Mouse (Mus musculus): Measurements from ENCODE around the gene Ndc80.
"Not testable (repeated sequence)": the region's sequence is repeated elsewhere in the genome, so short reads cannot be mapped to it uniquely, and the experiment has no call there.

Ndc80 gene

DNA sequence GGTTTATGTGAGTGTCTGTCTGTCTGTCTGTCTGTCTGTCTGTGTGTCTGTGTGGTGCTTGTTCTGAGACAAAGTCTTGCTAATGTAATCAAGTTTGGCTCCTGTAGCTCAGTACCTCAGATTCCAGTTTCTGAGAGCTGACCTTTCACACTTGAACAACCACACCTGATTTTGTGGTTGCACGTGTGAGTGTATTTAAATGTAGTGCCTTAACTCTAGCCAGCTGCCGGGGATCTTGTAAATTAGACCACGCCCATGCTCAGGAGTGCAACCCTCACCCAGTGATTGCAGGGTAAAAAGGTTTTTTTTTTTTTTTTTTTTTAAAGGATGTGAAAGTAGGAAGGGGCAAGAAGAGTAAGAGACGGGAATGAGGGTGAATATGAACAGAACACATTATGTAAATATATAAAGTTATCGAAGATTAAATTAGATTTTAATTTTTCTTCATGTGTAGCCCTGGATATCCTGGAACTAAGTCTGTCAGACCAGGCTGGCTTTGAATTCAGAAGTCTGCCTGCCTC lies 47.2 kb downstream of the Ndc80 start:
- in situ Hi-C loops (cut with MboI, MseI), result loop anchor here (10.0 kb wide), 1 partner anchor 135 kb away; the partner anchor contains the start of gene Wdr43

DNA sequence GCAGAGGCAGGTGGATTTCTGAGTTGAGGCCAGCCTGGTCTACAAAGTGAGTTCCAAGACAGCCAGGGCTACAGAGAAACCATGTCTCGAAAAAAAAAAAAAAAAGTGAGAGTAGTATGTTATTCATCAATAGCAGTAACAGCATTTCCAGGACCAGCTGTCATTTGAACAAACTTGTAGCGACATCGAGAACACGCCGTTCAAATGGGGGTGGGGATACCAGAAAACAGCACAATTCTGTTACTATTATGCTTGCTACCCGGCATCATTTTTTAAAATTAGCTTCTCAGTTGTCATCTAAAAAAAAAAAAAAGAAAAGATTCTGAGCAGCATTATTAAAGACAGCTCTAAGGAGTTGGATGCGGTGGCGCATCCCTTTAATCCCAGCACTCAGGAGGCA lies 49.2 kb downstream of the Ndc80 start:
- in situ Hi-C loops (cut with MboI, MseI), result loop anchor here (10.0 kb wide), 1 partner anchor 137 kb away; the partner anchor contains the start of gene Wdr43

DNA sequence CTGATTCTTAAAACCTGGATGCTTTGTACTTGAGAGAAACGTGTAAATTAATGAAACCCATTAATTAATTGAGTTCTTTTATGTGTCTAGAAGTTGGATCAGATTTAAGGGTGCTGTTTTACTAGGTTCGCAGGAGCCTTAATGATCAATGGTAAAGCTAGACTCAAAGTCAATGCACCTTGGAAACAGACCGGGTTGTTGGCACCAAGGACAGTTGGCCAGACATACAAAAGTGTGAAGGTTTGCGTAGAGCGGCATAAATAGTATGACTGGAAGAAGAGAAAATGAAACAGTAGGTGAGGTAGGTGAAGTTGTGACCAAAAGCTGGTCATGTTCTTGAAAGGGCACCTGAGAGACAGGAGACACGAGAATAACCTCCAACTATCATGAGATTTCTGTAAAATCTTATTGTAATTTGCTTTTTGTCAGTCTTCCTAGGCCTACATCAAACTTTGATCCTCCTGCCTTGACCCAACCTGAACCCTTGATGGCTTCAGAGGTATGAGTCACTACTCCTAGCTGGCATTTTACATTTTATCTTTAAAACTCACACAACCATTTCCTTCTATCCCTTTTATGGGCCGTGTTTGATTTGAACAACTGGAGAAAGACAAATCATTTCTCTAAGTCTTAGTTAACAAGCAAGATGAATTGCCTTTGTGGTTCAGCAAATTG lies 50.2 kb downstream of the Ndc80 start:
- in situ Hi-C loops (cut with MboI, MseI), result loop anchor here (10.0 kb wide), 1 partner anchor 138 kb away; the partner anchor contains the start of gene Wdr43

DNA sequence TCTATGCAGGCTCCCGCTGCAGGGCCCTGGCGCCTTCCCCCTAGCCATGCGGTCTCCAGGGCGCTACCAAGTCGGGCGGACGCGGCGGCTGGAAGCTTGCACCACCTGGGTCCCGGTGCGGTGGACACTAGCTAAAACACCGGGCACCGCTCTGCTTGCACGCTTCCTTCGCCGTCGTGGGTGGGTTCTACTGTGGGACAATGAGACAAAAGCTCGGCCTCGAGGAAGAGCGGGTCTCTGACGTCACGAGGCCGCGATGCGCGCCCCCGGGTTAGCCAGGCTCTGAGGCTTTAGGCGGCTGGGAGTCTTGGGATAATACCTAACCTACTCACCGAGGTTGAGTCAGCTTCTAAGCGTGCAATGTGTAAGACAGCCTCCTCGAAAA lies 51.0 kb downstream of the Ndc80 start:
- in situ Hi-C loops (cut with MboI, MseI), result loop anchor here (10.0 kb wide), 1 partner anchor 139 kb away; the partner anchor contains the start of gene Wdr43

DNA sequence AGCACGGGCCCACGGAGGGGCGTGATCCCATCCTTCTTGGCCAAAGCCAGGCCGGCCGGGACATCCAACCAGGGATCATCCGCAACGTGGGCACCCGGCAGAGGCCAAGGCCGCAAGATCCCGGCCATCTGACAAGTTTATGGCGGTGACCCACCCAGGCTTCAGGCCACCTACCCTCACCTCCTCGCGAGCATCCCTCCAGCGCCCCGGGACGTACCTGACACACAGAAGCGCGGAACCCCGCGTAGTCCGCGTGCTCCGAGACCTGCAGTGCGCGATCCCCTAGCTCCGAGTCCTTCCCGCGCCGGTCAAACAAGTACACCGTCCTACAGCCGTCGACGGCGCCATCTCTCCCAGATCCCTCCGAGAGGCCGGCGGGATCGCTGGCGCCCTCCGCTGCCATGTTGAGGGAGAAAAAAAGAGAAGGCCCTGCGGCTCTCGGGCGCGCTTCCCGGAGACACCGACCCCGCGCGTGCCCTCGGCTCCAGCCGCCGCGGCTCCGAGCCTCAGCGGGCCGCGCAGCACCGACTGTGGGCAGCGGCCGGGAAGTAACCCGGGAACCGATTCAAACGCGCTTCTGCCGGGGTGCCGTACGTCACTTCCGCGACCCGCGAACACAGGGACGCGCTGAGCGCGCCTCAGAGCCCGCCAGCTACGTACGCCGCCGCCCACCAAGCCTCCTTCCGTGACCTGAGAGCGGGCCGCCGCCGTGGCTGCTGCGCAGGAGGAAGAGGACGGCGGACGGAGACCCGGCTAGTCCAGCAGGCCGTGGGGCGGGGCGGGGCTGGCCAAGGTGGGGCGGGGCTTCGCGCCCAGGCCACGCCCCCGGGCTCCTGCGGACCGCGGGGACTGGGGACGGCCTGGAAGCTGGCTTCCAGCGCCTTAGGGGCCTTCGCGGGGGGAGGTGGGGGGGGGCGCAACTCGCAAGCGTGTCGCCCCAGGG lies 51.6 kb downstream of the Ndc80 start, which contains the start of gene Smchd1:
TSS of gene Smchd1 (minus strand) at position 582 of the 943 bp plus-strand sequence.
- in situ Hi-C loops (cut with MboI, MseI), result loop anchor here (10.0 kb wide), 1 partner anchor 140 kb away; the partner anchor contains the start of gene Wdr43

DNA sequence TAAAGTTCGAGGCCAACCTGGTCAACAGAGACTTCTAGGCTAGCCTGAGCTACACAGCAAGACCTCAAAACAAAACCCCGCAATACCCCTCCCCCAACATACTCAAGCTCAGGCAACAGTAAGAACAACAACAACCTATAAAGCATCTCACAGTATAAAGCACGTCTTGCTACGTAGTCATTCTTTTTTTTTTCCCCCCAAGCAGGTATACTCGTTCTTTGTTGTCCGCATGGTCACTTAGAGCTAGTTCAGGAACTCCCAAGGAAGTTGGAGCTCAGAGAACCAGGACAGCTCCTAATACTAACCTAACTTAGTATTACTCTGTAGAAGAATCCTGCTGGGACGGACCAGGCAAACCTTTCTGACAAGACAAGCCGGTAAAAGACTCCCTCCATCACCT lies 52.5 kb downstream of the Ndc80 start:
- in situ Hi-C loops (cut with MboI, MseI), result loop anchor here (10.0 kb wide), 1 partner anchor 141 kb away; the partner anchor contains the start of gene Wdr43

DNA sequence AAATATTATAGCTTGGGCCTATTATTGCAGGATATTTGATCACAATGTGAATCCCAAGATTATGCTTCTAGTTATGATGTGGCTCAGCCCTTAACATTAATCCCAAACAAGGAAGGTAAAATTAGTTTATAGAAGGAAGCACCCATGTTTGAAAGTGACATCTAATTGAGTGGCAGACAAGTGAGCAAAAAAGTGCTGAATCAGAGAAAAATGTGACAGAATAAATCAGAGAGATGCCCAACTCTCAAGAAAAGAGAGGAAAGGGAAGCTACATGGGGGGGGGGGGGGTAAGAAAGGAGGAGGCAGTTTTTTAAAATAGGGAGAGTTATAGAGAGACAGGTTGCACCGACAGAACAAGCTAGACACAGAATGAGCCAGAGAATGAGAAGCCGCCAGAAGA lies 55.4 kb downstream of the Ndc80 start:
- in situ Hi-C loops (cut with MboI, MseI), result loop anchor here (10.0 kb wide), 1 partner anchor 144 kb away; the partner anchor contains the start of gene Wdr43

DNA sequence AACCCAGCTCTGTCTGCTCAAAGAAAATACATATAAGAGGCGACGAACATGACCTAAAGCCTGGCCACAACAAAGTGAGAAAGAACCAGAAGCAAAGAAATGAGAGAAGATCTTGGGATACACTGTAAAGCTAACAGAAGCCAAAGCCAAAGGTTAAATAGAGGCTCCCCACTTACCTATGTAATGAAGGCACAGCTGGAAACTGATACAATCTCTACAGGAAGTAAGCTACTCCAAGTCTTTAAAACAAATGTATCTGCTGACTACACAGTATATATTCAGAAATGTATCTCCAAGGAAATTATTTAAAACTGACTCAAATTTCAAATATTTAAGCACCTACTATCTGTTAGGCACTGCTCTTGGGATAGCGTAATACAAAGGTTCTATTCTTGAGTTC lies 66.3 kb downstream of the Ndc80 start:
- in situ Hi-C loops (cut with MboI, MseI), result no loop called here

DNA sequence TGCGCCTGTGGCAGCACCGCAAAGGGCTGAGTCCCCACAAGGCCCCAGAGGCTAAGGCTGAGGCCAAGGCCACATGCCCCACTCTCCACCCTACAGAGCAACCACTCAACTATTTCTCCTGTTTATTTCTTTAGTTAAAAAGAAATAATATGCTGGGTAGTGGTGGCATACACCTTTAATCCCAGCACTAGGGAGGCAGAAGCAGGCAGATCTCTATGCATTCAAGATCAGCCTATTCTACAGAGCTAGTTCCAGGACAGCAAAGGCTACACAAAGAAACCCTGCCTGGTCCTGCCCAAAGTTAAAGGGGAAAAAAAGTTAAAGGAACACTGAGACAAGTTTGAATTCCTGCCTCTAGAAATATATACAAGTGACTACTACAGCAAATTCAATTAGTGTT lies 66.8 kb downstream of the Ndc80 start, which contains the start of gene Gm4707:
TSS of gene Gm4707 (minus strand) at position 101 of the 400 bp plus-strand sequence.
- in situ Hi-C loops (cut with MboI, MseI), result no loop called here

DNA sequence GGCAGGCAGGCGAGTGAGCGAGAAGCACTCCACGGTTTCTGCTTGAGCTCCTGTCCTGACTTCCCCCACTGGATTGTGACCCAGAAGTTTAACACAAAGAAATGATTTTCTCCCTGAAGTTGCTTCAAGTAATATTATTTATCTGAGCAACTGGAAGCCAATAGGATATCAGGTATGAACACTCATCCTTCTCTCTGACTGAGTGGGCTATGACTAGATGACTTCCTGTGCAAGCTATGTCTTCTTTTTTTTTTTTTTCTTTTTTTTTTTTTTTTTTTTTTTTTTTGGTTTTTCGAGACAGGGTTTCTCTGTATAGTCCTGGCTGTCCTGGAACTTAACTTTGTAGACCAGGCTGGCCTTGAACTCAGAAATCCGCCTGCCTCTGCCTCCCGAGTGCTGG lies 69.3 kb downstream of the Ndc80 start:
- in situ Hi-C loops (cut with MboI, MseI), result not testable (repeated sequence)
